ENCODE assay signal across 9 mouse cellular contexts in the genomic region with DNA sequence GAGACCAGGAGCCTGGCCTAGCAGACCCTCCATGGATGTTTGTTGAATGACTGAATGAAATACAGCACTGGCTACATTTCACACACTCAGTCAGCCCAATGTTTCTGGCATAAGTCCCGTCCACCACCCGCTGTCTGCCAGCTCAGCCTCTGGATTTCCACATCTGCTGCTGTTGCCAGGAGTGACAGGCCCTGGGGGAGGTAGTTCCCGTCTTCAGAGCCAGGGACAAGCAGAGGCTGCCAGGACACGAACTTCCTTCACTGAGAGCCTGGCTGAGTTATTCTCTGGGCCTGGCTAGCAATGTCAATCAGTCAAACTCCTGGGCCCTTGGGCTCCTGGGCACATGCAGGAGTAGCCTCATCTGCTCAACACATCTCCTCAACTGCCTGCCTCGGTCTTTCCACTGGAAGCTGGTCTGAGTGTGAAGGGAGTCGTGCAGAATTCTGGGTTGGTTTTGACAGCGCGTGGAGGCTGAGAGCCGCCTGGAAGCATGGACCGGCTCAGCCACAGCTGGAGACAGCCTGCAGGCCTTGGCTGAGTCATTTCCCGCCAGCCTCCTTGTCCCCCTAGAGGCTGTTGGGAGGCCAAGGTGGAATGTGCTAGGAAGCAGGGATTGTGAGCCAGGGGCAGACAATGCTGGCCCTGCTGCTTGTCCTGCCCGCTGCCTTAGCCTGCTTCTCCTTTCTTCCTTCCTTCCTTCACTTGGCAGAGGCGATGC. TPM values are rescaled to one million over a fixed set of nuclear protein-coding genes. Genes with fewer than 3 reads are reported as not detected.
DNase-seq lines count a peak whose midpoint lies in the region; ATAC-seq and TF ChIP-seq lines count a peak whose summit lies in the region.
"Had no signal": no experiment of that assay in that cellular context is flagged by ENCODE, and none has a peak within 500 bp of the region (broad histone marks: within the 10 kb centered on the region; RNA-seq: fewer than 3 reads in every experiment).

No protein-coding gene starts in this region.

- H3K4me1 ChIP-seq in E14TG2a.4 (replicated peaks; ENCODE audit: low read depth, low read length), result peaks cover 37% of the 10 kb centered on the region
- H3K4me1 ChIP-seq in embryonic facial prominence, embryonic 14.5 days (ENCODE audit: control insufficient read depth, insufficient read depth, low read length), result peaks cover 9% of the 10 kb centered on the region
- H3K4me1 ChIP-seq in heart, embryonic 14.5 days (ENCODE audit: control insufficient read depth in 2 of 2, insufficient read depth in 2 of 2, low read length in 2 of 2), result peaks cover 3 to 19% of the 10 kb centered on the region in 2 experiments
- H3K4me1 ChIP-seq in limb, embryonic 10.5 days, result peaks cover 45% of the 10 kb centered on the region
- H3K4me1 ChIP-seq in stomach, embryonic 14.5 days (ENCODE audit: control insufficient read depth, insufficient read depth, low read length), result peaks cover 10% of the 10 kb centered on the region
- peaks cover 9% of the 10 kb centered on the region for H3K4me1 ChIP-seq in midbrain, embryonic 10.5 days

- DNase-seq in cerebellum, adult 9-11 months, result peak; percentile 7
- no peak for DNase-seq in cerebellum, adult 8-10 months
- DNase-seq in embryonic facial prominence, embryonic 14.5 days (ENCODE audit: low spot score), result peak; percentile 91
- DNase-seq in limb, embryonic 10.5 days (ENCODE audit: low spot score), result no peak
- DNase-seq in midbrain, embryonic 10.5 days (ENCODE audit: low spot score), result no peak

- H3K36me3 ChIP-seq in E14TG2a.4 (ENCODE audit: insufficient read depth, low read length), result no peaks in the 10 kb centered on the region
- H3K36me3 ChIP-seq in embryonic facial prominence, embryonic 14.5 days (ENCODE audit: control insufficient read depth, insufficient read depth, low read length), result no peaks in the 10 kb centered on the region
- no peaks in the 10 kb centered on the region for H3K36me3 ChIP-seq in heart, embryonic 14.5 days (ENCODE audit: control insufficient read depth, insufficient read depth, low read length)
- H3K36me3 ChIP-seq in limb, embryonic 10.5 days, result no peaks in the 10 kb centered on the region
- no peaks in the 10 kb centered on the region for H3K36me3 ChIP-seq in stomach, embryonic 14.5 days (ENCODE audit: control insufficient read depth, insufficient read depth, low read length)
- H3K36me3 ChIP-seq in midbrain, embryonic 10.5 days, result no peaks in the 10 kb centered on the region
- H3K36me3 ChIP-seq: liver, embryonic 15.5 days had no signal

- no peak overlapping the region for H3K4me2 ChIP-seq in embryonic facial prominence, embryonic 14.5 days (ENCODE audit: low read depth, low read length)
- H3K4me2 ChIP-seq in heart, embryonic 14.5 days (ENCODE audit: low read length), result no peak overlapping the region
- no peak overlapping the region for H3K4me2 ChIP-seq in stomach, embryonic 14.5 days (replicated peaks; ENCODE audit: low read depth, low read length)
- H3K4me2 ChIP-seq: liver, embryonic 15.5 days had no signal

- H3K9me3 ChIP-seq in E14TG2a.4 (ENCODE audit: low read length), result no peaks in the 10 kb centered on the region
- H3K9me3 ChIP-seq in embryonic facial prominence, embryonic 14.5 days (ENCODE audit: control insufficient read depth, low read length), result no peaks in the 10 kb centered on the region
- no peaks in the 10 kb centered on the region for H3K9me3 ChIP-seq in heart, embryonic 14.5 days (ENCODE audit: control insufficient read depth, low read length)
- no peaks in the 10 kb centered on the region for H3K9me3 ChIP-seq in limb, embryonic 10.5 days (replicated peaks)
- no peaks in the 10 kb centered on the region for H3K9me3 ChIP-seq in stomach, embryonic 14.5 days (ENCODE audit: control insufficient read depth, low read depth, low read length)
- no peaks in the 10 kb centered on the region for H3K9me3 ChIP-seq in midbrain, embryonic 10.5 days (replicated peaks)
- H3K9me3 ChIP-seq: liver, embryonic 15.5 days had no signal

- H3K27ac ChIP-seq in embryonic facial prominence, embryonic 14.5 days (replicated peaks; ENCODE audit: low read depth, low read length), result peak overlapping the region; percentile 85
- H3K27ac ChIP-seq in heart, embryonic 14.5 days (replicated peaks in 1 of 2; ENCODE audit: control insufficient read depth in 1 of 2, insufficient read depth in 1 of 2, low read depth in 2 of 2, low read length in 2 of 2), result peak overlapping the region in 1 of 2 experiments; percentile 49; a peak in 3 of 4 replicates
- peak overlapping the region; percentile 64 for H3K27ac ChIP-seq in limb, embryonic 10.5 days
- peak overlapping the region; percentile 52; the same call in 1 of the 2 replicates for H3K27ac ChIP-seq in stomach, embryonic 14.5 days (ENCODE audit: low read length)
- H3K27ac ChIP-seq in midbrain, embryonic 10.5 days (replicated peaks), result no peak overlapping the region
- H3K27ac ChIP-seq: liver, embryonic 15.5 days had no signal

- H3K27me3 ChIP-seq in E14TG2a.4 (ENCODE audit: insufficient read depth, low read length), result peaks cover 64% of the 10 kb centered on the region
- H3K27me3 ChIP-seq in embryonic facial prominence, embryonic 14.5 days (replicated peaks; ENCODE audit: control insufficient read depth, insufficient read depth, low read length), result no peaks in the 10 kb centered on the region
- H3K27me3 ChIP-seq in heart, embryonic 14.5 days (ENCODE audit: control insufficient read depth, insufficient read depth, low read length), result no peaks in the 10 kb centered on the region
- no peaks in the 10 kb centered on the region for H3K27me3 ChIP-seq in limb, embryonic 10.5 days (ENCODE audit: low read depth, poor library complexity, severe bottlenecking)
- H3K27me3 ChIP-seq in stomach, embryonic 14.5 days (ENCODE audit: control insufficient read depth, insufficient read depth, low read length), result no peaks in the 10 kb centered on the region
- no peaks in the 10 kb centered on the region for H3K27me3 ChIP-seq in midbrain, embryonic 10.5 days (ENCODE audit: low read depth, poor library complexity, severe bottlenecking)
- H3K27me3 ChIP-seq: liver, embryonic 15.5 days had no signal

- WGBS in embryonic facial prominence, embryonic 14.5 days, result 42% methylated on average over 13 of the region's 13 CpGs
- 48% methylated on average over 13 of the region's 13 CpGs for WGBS in heart, embryonic 14.5 days
- WGBS in limb, embryonic 10.5 days, result 73% methylated on average over 13 of the region's 13 CpGs
- 64% methylated on average over 13 of the region's 13 CpGs for WGBS in stomach, embryonic 14.5 days
- WGBS in midbrain, embryonic 10.5 days, result 78% methylated on average over 13 of the region's 13 CpGs

- no peak overlapping the region for H3K4me3 ChIP-seq in E14TG2a.4 (replicated peaks; ENCODE audit: low read length)
- H3K4me3 ChIP-seq in embryonic facial prominence, embryonic 14.5 days (ENCODE audit: low read depth, low read length), result no peak overlapping the region
- H3K4me3 ChIP-seq in heart, embryonic 14.5 days (ENCODE audit: control insufficient read depth in 1 of 2, insufficient read depth in 1 of 2, low read depth in 1 of 2, low read length in 2 of 2), result no peak overlapping the region
- no peak overlapping the region for H3K4me3 ChIP-seq in limb, embryonic 10.5 days
- no peak overlapping the region for H3K4me3 ChIP-seq in stomach, embryonic 14.5 days (ENCODE audit: low read depth, low read length)
- no peak overlapping the region for H3K4me3 ChIP-seq in midbrain, embryonic 10.5 days
- H3K4me3 ChIP-seq: liver, embryonic 15.5 days had no signal

- peak; percentile 62 for ATAC-seq in embryonic facial prominence, embryonic 14.5 days (ENCODE audit: low read depth)
- ATAC-seq in heart, embryonic 14.5 days (ENCODE audit: insufficient number of reproducible peaks, insufficient read depth, low FRiP score, low read depth), result peak; percentile 32
- no peak for ATAC-seq in stomach, embryonic 14.5 days (ENCODE audit: insufficient number of reproducible peaks, insufficient read depth, low FRiP score, low read depth)

- peak; percentile 7; the same call in 1 of the 2 replicates for TF ChIP-seq CTCF in E14TG2a.4 (conservative IDR thresholded peaks at IDR 0.05; ENCODE audit: low read length)

- no peak overlapping the region for H3K9ac ChIP-seq in embryonic facial prominence, embryonic 14.5 days (ENCODE audit: low read depth, low read length)
- H3K9ac ChIP-seq in heart, embryonic 14.5 days (ENCODE audit: low read length), result no peak overlapping the region
- no peak overlapping the region for H3K9ac ChIP-seq in stomach, embryonic 14.5 days (replicated peaks; ENCODE audit: low read depth, low read length)
- H3K9ac ChIP-seq: liver, embryonic 15.5 days had no signal

RNA-seq across cellular contexts. Expression of gene Snai1, which starts 32.1 kb away (rescaled TPM):
- polyA plus RNA-seq in embryonic facial prominence, embryonic 14.5 days (2014; fragmentation: Nextera tagmentation; extraction: Ambion mirVana), result 64.1 and 69.7 TPM in 2 replicates
- polyA plus RNA-seq in heart, embryonic 14.5 days (2014; fragmentation: Nextera tagmentation; extraction: Ambion mirVana), result 11.8 and 12.5 TPM in 2 replicates
- 94.9 and 118 TPM in 2 replicates for polyA plus RNA-seq in limb, embryonic 10.5 days (2016; fragmentation: Nextera tagmentation; extraction: Ambion mirVana)
- polyA plus RNA-seq in stomach, embryonic 14.5 days (2014; fragmentation: Nextera tagmentation; extraction: Ambion mirVana), result 11.6 and 12.9 TPM in 2 replicates
- 30.0 and 36.1 TPM in 2 replicates for polyA plus RNA-seq in midbrain, embryonic 10.5 days (2016; fragmentation: Nextera tagmentation; extraction: Ambion mirVana)

Comparison
In these comparisons a context has a peak if more than half of its experiments do, and no peak if none do; other contexts are left out.
1. DNase-seq: peak in cerebellum, adult 9-11 months (single experiment) and embryonic facial prominence, embryonic 14.5 days (single experiment); none in cerebellum, adult 8-10 months (single experiment), limb, embryonic 10.5 days (single experiment) and midbrain, embryonic 10.5 days (single experiment).